Mouse (Mus musculus): ENCODE results near the gene Suds3. TPM values are rescaled to one million over a fixed set of nuclear protein-coding genes. Genes with fewer than 3 reads are reported as not detected.

The Suds3 gene
- polyA plus RNA-seq, 1 experiment from 2014 or later, result 90.5 TPM

GRCm38 (mm10) chr5:117147187-117148095, 31.5 kb upstream of the Suds3 start:
- H3K9me3 ChIP-seq, result no peaks in the 10 kb centered on the region
- WGBS, result 92% methylated on average over 16 of the region's 16 CpGs
- no peaks in the 10 kb centered on the region for H3K36me3 ChIP-seq
- no peak overlapping the region for H3K4me2 ChIP-seq
- no peaks in the 10 kb centered on the region for H3K27me3 ChIP-seq
- no peak overlapping the region for H3K27ac ChIP-seq
- ATAC-seq (ENCODE audit: low FRiP score), result no peak
- H3K4me3 ChIP-seq, result no peak overlapping the region
- H3K9ac ChIP-seq, result no peak overlapping the region
- H3K4me1 ChIP-seq (replicated peaks), result no peaks in the 10 kb centered on the region

DNA sequence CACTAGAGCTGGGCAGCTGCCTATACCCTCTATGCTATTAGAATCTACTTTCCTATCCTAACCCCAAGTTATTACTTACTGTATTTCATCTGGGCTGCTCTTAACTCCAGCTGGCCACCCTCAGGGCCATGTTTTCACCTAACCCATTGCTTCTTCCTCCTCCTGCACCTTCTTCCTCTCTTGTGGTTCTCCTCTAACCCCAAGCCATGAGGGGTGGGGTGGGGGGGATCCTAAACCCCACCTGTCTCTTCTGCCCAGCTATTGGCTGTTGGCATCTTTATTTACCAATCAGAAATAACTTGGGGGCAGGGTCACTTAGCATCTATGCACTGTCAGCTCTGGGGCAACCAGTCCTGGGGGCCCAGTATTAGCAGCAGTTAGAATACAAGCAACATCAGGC, 30.3 kb upstream of the Suds3 start:
- Histone ChIP-seq H3K4me2 (no peak overlapping the region), H3K4me1 (replicated peaks) (no peaks in the 10 kb centered on the region), H3K27ac (no peak overlapping the region), H3K27me3 (no peaks in the 10 kb centered on the region), H3K9me3 (no peaks in the 10 kb centered on the region), H3K9ac (no peak overlapping the region), H3K36me3 (no peaks in the 10 kb centered on the region), H3K4me3 (no peak overlapping the region)
- ATAC-seq (ENCODE audit: low FRiP score), result no peak

DNA sequence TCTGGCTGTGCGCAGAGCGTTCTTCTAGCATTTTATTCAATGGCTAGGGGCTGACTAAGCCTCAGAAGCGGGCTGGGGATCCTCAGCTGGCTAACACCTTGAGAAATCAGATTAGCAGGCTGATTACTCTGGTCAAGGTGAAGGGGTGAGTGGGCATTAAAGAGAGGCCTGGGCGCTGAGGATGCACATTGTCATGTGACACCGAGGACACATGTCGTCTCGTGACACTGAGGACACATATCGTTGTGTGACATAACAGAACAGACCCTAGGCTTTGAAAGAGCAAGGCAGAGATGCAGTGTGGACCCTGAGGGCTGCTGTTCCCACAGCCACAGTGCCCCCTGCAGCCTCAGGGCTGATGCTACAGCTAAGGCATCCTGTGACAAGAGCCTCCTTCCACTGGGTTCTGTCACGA, 27.8 kb upstream of the Suds3 start:
- Histone ChIP-seq H3K36me3 (no peaks in the 10 kb centered on the region), H3K27me3 (no peaks in the 10 kb centered on the region), H3K27ac (no peak overlapping the region), H3K9ac (no peak overlapping the region), H3K4me1 (replicated peaks) (no peaks in the 10 kb centered on the region), H3K4me2 (no peak overlapping the region), H3K4me3 (no peak overlapping the region), H3K9me3 (no peaks in the 10 kb centered on the region)
- ATAC-seq (ENCODE audit: low FRiP score), result no peak
- 66% methylated on average over 9 of the region's 9 CpGs for WGBS

- Histone ChIP-seq H3K4me3 (no peak overlapping the region), H3K27me3 (no peaks in the 10 kb centered on the region), H3K9me3 (no peaks in the 10 kb centered on the region), H3K9ac (no peak overlapping the region), H3K4me1 (replicated peaks) (peaks cover 14% of the 10 kb centered on the region), H3K4me2 (no peak overlapping the region), H3K36me3 (no peaks in the 10 kb centered on the region), H3K27ac (no peak overlapping the region)
- WGBS, result 78% methylated on average over 7 of the region's 7 CpGs
- no peak for ATAC-seq (ENCODE audit: low FRiP score)
These were observed 24.5 kb upstream of the Suds3 start for GRCm38 (mm10) chr5:117140374-117140773.

DNA sequence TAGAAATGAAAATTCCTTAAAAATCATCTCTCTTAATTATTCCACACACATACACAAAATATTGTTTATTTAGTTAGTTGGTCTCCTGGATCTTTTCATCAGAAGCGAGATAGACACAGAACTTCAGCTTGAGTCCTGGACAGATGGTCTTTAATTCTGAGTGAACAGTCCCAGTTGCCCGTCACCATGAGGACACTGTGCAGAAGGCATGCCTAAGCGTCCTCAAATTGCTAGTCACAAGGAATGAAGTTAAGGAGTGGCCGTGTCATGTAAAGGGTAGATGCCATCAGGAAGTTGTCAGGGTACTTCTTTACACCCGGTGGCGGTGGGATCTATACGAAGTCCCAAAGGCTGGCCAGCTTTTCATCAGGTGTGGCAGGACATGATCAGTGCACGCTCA, 23.9 kb upstream of the Suds3 start:
- no peak for ATAC-seq (ENCODE audit: low FRiP score)
- no peak overlapping the region for H3K4me3 ChIP-seq
- no peak overlapping the region for H3K27ac ChIP-seq
- no peaks in the 10 kb centered on the region for H3K27me3 ChIP-seq
- no peak overlapping the region for H3K9ac ChIP-seq
- H3K4me2 ChIP-seq, result no peak overlapping the region
- WGBS, result 80% methylated on average over 8 of the region's 8 CpGs
- H3K36me3 ChIP-seq, result no peaks in the 10 kb centered on the region
- peaks cover 19% of the 10 kb centered on the region for H3K4me1 ChIP-seq (replicated peaks)
- H3K9me3 ChIP-seq, result no peaks in the 10 kb centered on the region

DNA sequence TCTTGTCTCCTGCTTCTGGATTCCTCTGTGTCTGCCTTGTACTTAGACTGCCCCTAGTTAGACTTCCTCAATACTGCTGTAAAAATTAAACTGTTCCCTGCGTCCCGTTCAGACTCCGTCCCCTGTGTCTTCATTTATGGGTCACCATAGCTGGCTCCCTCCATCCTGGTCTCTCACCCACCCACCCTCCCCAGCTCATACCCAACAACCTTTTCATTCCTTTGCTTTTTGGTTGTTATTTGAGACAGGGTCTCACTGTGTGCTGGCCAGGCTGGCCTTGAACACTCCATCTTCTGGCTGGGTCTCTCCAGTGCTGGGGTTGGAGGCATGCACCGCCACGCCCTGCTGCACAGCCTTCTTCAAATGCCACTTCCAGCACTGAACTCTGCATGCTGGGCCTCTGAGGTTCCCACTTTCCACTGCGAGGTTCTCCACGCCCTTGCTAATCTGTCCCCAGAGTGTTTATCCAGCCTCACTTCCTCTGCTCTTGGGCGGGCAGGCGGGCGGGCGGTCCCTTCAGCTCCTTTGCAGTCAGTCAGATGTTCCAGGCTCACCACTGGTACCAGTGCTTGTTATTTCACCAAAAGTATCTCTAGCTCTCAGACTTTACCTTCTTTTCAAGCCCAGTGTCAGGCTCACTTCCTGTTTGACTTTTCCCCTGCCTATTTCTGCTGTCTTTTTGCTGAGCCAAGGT, 22.5 kb upstream of the Suds3 start:
- no peak for ATAC-seq (ENCODE audit: low FRiP score)
- H3K27me3 ChIP-seq, result no peaks in the 10 kb centered on the region
- H3K27ac ChIP-seq, result no peak overlapping the region
- no peak overlapping the region for H3K9ac ChIP-seq
- no peak overlapping the region for H3K4me3 ChIP-seq
- 89% methylated on average over 11 of the region's 11 CpGs for WGBS
- no peaks in the 10 kb centered on the region for H3K36me3 ChIP-seq
- H3K9me3 ChIP-seq, result no peaks in the 10 kb centered on the region
- peaks cover 19% of the 10 kb centered on the region for H3K4me1 ChIP-seq (replicated peaks)
- H3K4me2 ChIP-seq, result no peak overlapping the region

DNA sequence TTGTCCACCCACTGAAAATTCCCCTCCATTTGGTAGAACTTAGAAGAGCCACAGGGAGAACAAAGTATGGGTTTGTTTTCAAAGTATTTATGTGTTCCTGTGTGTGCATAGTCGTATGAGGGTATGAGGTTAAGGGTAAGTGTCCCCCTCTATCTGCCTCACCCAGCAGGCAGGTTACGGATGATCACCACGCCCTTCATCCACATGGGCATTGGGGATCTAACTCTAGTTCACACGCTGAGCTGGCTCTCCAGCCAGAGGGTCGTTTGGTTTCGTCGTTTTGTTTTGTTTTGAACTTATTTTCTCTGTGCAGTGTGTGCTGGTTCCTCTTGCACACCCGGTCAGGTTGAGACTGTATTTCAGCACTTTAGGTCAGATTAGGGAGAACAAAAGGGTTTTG, 21.7 kb upstream of the Suds3 start:
- WGBS, result 76% methylated on average over 8 of the region's 8 CpGs
- H3K9ac ChIP-seq, result no peak overlapping the region
- no peak overlapping the region for H3K27ac ChIP-seq
- H3K9me3 ChIP-seq, result no peaks in the 10 kb centered on the region
- H3K27me3 ChIP-seq, result no peaks in the 10 kb centered on the region
- H3K4me1 ChIP-seq (replicated peaks), result peaks cover 19% of the 10 kb centered on the region
- ATAC-seq (ENCODE audit: low FRiP score), result no peak
- no peak overlapping the region for H3K4me3 ChIP-seq
- no peaks in the 10 kb centered on the region for H3K36me3 ChIP-seq
- no peak overlapping the region for H3K4me2 ChIP-seq

DNA sequence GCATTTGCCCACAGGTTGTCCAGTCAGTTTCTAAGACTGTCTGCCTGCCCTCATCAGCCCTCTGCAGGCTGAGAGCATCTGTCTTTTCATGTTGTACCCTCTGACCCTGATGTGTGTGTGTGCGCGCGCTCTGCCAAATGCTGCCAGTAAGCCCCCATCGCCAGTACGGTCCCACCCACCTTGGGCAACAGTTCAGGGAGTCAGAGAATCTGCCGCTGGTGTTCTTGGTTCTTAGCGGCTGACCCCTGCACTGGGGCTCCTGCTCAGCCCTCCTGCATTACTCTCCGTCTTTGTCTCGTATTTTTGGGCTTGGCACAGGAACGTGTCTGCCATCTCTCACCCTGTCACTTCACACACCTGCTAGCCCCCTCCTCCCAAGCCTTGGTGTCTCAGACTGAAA, 21.1 kb upstream of the Suds3 start:
- no peaks in the 10 kb centered on the region for H3K9me3 ChIP-seq
- ATAC-seq (ENCODE audit: low FRiP score), result no peak
- H3K4me2 ChIP-seq, result no peak overlapping the region
- WGBS, result 57% methylated on average over 10 of the region's 10 CpGs
- peaks cover 19% of the 10 kb centered on the region for H3K4me1 ChIP-seq (replicated peaks)
- H3K9ac ChIP-seq, result no peak overlapping the region
- no peaks in the 10 kb centered on the region for H3K36me3 ChIP-seq
- H3K27me3 ChIP-seq, result no peaks in the 10 kb centered on the region
- no peak overlapping the region for H3K27ac ChIP-seq
- H3K4me3 ChIP-seq, result no peak overlapping the region

DNA sequence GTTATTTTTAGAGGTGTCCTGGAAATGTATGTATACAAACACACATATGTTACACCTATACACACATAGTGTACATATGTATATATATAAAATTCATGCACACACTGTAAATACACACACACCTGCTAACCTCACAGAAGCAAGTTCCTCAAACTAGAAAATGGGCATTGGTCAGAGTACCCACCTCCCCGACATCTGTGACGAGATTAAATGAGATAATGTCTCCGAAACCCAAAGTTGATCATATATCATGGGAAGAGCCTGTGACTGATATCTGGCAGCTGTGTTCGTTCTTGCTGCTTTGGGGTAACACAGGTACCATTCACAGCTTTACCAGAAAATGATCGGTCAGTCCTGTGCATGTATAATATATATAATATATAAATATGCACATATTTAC, 20.7 kb upstream of the Suds3 start:
- Histone ChIP-seq H3K27ac (no peak overlapping the region), H3K36me3 (no peaks in the 10 kb centered on the region), H3K27me3 (no peaks in the 10 kb centered on the region), H3K4me1 (replicated peaks) (peaks cover 19% of the 10 kb centered on the region), H3K9me3 (no peaks in the 10 kb centered on the region), H3K9ac (no peak overlapping the region), H3K4me3 (no peak overlapping the region), H3K4me2 (no peak overlapping the region)
- 94% methylated on average over 5 of the region's 5 CpGs for WGBS
- ATAC-seq (ENCODE audit: low FRiP score), result no peak

- H3K27ac ChIP-seq, result no peak overlapping the region
- H3K27me3 ChIP-seq, result no peaks in the 10 kb centered on the region
- H3K9me3 ChIP-seq, result no peaks in the 10 kb centered on the region
- H3K4me3 ChIP-seq, result no peak overlapping the region
- no peak for ATAC-seq (ENCODE audit: low FRiP score)
- H3K4me2 ChIP-seq, result peak overlapping the region; percentile 15; the same call in 1 of the 2 replicates
- H3K36me3 ChIP-seq, result no peaks in the 10 kb centered on the region
- H3K4me1 ChIP-seq (replicated peaks), result peaks cover 19% of the 10 kb centered on the region
- WGBS, result 36% methylated on average over 9 of the region's 9 CpGs
- H3K9ac ChIP-seq, result no peak overlapping the region
These were observed 20.0 kb upstream of the Suds3 start for GRCm38 (mm10) chr5:117135869-117136268.

GRCm38 (mm10) chr5:117134889-117135456, 19.1 kb upstream of the Suds3 start:
- Histone ChIP-seq H3K36me3 (no peaks in the 10 kb centered on the region), H3K9me3 (no peaks in the 10 kb centered on the region), H3K4me2 (no peak overlapping the region), H3K9ac (0 out of 2 replicates have a peak overlapping the region, but pooled peaks have one; percentile 8), H3K27ac (no peak overlapping the region), H3K4me1 (replicated peaks) (peaks cover 19% of the 10 kb centered on the region), H3K4me3 (no peak overlapping the region), H3K27me3 (no peaks in the 10 kb centered on the region)
- ATAC-seq (ENCODE audit: low FRiP score), result no peak
- 79% methylated on average over 3 of the region's 3 CpGs for WGBS

GRCm38 (mm10) chr5:117134066-117134888, 18.4 kb upstream of the Suds3 start:
- peaks cover 19% of the 10 kb centered on the region for H3K4me1 ChIP-seq (replicated peaks)
- H3K9me3 ChIP-seq, result no peaks in the 10 kb centered on the region
- 86% methylated on average over 19 of the region's 19 CpGs for WGBS
- no peak overlapping the region for H3K27ac ChIP-seq
- H3K4me3 ChIP-seq, result no peak overlapping the region
- ATAC-seq (ENCODE audit: low FRiP score), result no peak
- no peak overlapping the region for H3K9ac ChIP-seq
- H3K4me2 ChIP-seq, result no peak overlapping the region
- no peaks in the 10 kb centered on the region for H3K36me3 ChIP-seq
- no peaks in the 10 kb centered on the region for H3K27me3 ChIP-seq

All from hindbrain, embryonic 13.5 days (tissue).